Mouse (Mus musculus): ENCODE results near the gene Anapc11. TPM values are rescaled to one million over a fixed set of nuclear protein-coding genes. Genes with fewer than 3 reads are reported as not detected.
A peak's percentile ranks its signal among the peaks of the same experiment; 100 is the strongest.
"Not testable (repeated sequence)": the region's sequence is repeated elsewhere in the genome, so short reads cannot be mapped to it uniquely, and the experiment has no call there.

The Anapc11 gene
- total RNA-seq, 1 experiment from 2014 or later = 18.1 TPM

DNA sequence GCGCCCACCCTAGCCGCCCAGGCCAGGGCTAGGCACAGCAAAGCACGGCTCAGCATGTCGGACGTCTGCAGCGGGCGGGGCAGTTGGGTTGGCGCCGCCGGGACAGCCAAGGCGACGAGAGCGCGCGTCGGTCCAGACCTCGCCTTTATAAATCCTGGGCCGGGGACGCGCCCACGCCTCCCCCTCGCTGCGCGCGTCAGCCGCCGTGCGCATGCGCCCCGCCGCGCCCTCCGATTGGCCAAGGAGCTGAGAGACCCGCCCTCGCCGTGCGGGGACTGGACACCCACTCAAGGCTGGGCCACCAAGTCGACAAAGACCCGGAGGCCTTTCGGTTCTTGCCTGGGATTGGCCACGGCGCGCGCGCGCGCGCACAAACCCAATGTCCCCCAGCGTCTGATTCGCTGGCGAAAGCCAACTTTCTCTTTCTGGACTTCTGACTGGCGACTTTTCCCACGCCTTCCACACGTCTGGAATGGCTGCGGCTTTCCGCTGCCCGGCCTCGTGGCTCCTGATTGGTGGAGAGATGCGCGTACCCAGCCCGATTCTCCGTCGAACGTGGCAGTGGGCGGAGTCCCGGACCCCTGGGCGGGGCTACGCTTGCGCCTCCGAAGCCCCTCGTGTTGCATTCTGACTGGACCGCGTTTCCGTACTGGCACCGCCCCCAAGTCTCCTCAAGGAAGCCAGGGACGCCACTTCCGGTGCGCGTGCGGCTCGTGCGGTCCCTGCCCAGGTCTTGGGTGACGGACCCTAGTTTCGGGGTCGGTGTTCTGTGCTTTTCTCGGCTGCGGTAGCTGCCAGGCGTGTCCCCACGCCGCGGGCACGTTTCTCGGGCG lies 25.3 kb upstream of the Anapc11 start, which contains the start of gene P4hb:
Gene P4hb (minus strand): TSS at position 502 of the 833 bp plus-strand sequence.
- ATAC-seq (replicated peaks in 1 of 2; ENCODE audit: insufficient read depth in 1 of 2, low FRiP score in 2 of 2, low TSS enrichment in 1 of 2, low read depth in 1 of 2, poor library complexity in 2 of 2, severe bottlenecking in 2 of 2) = peak; percentile 84 to 89

DNA sequence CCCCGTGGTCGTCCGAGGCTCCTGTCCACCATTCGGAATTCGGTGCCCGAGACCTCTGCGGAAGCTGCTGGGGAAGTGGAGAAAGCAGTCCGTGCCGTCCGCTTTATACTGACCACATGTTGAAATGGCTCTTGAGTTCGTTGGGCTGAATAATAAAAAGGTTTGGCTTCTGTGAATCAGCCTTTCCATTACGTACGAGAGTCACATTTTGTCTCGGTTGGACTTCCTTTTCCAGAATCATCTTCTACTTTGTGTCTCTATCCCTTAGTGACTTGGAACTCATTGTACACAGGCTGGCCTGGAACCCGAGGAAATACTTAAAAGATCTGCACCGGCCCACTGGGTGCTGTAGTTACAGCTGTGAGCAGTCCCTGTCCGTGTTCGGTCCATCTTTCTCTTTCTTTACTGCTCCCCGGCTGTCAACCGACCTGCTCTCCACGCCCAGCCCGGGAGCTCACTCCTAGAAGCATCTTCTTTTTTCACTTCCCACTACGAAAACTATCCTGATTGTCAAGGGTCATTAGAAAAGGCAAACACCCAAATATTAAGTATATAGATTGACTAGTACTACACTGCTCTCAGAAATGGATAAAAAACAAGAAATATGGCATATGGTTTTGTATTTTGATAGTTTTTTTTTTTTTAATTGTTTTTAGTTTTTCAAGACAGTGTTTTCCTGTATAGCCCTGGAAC lies 24.5 kb upstream of the Anapc11 start:
- no peak; a peak in 1 of 4 replicates for ATAC-seq (replicated peaks in 1 of 2; ENCODE audit: insufficient read depth in 1 of 2, low FRiP score in 2 of 2, low TSS enrichment in 1 of 2, low read depth in 1 of 2, poor library complexity in 2 of 2, severe bottlenecking in 2 of 2)

DNA sequence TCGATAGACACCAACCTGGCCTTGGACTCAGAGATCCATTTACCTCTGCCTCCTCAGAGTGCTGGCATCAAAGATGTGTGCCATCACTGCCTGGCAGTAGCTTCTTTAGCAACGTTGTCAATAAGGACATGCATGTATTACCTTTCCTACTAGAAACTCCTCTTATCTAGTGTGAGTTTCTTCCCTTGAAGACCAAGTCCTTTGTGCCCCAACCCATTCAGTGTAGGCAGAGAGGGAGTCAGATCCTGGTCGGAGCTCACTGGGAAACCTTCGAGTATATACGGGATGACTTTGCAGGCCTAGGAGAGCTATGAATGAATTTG lies 24.0 kb upstream of the Anapc11 start:
- ATAC-seq (replicated peaks in 1 of 2; ENCODE audit: insufficient read depth in 1 of 2, low FRiP score in 2 of 2, low TSS enrichment in 1 of 2, low read depth in 1 of 2, poor library complexity in 2 of 2, severe bottlenecking in 2 of 2) = no peak

DNA sequence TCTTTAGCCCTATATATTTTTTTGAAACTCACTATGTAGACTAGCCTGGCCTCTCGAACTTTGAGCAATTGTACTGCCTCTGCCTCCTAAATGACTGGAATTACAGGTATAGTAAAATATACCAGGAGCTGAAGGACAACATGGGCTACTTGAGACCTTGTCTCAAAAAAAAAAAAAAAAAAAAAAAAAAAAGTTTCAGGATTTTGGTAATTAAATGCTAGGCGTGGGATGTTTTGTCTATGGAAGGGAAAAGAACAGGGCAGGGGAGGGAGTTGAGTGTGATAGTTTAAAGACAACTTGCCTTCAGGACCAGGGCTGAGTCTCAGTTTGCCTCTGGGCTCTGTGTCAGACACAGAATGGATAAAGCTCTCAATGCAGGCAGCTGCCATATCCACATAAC lies 23.2 kb upstream of the Anapc11 start:
- no peak for ATAC-seq (replicated peaks in 1 of 2; ENCODE audit: insufficient read depth in 1 of 2, low FRiP score in 2 of 2, low TSS enrichment in 1 of 2, low read depth in 1 of 2, poor library complexity in 2 of 2, severe bottlenecking in 2 of 2)

DNA sequence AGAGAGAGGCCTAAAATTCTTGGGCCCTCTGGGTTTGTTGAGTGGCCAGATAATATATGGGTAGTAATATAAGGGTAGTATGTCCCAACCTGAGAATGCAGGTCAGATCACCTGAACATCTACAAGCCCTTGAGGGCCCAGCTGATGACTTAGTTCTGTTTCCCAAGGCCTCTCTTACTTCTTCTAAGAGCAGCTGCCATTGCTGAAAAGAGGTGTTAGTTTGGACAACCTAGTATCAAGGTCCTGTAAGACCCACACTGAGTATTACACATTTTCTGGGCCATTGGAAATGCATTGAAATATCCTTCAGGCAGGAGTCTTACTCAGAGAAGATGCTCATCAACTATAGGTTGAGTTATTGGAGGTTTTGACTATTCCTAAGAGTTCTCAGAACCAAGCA lies 22.3 kb upstream of the Anapc11 start:
- ATAC-seq (replicated peaks in 1 of 2; ENCODE audit: insufficient read depth in 1 of 2, low FRiP score in 2 of 2, low TSS enrichment in 1 of 2, low read depth in 1 of 2, poor library complexity in 2 of 2, severe bottlenecking in 2 of 2) = no peak

DNA sequence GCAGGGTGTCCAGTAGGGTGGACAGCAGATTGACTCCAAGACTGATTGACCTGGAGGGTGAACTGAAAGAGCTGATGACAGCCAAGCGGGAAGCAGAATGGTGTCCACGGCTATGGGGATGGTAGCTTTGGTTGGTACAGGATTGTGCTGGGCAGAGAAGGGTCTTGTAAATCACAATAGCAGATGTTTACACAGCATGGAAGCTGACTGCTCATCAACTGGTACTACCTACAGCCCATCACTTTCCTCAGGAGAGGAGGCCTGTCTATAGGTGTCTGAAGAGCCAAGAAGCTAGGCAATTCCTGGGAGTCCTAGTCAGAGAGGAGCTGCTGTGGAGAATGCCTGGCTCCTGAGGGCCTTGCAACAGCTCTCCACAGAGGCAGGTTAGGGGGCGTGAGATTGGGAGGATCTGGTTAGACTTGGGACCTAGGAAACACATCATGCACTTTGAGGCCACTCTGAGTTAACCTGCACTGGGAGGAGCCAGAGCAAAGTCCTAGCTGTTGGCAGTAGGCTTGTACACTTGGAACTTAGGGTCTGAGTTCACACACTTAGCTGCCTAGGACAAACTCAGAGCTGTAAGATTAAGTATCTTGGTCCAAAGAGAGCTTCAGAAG lies 21.7 kb upstream of the Anapc11 start:
- ATAC-seq (replicated peaks in 1 of 2; ENCODE audit: insufficient read depth in 1 of 2, low FRiP score in 2 of 2, low TSS enrichment in 1 of 2, low read depth in 1 of 2, poor library complexity in 2 of 2, severe bottlenecking in 2 of 2) = no peak

DNA sequence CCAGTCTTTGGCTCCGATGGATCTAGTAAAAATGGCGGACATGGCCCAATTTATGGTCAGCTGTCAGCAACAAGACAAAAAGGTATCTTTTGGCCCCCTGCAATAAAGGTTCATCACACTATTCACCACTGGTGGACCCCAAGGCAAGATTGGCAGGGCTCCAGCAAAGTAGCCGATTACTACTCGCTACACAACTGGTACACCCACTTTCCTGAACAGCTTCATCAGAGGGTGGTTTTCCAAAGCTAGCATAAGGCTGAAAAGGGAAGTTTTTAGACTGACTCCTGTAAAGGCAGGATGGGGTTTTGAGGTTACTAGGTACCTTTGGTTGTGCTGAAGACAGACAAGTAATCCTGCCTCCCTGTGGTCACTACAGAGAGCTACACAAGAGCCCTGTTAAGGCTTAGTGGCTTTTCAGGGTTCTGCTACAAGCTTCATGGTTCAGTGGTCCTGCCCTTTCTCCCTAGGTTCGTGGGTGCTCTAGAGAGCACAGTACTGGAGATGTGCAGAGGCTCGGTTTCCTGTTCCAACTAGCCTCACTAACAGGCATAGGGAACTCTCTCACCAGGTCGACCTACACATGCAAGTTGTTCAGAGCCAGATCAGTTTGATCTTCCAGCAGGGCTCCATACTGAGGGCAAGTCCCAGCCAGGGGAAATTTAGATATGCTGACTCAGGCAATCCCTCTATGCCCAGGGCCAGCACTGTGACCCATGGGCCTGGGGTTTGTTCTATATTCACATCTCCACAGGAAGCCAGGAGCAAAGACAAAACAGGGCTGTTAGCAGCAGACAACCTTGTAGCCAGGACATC lies 20.8 kb upstream of the Anapc11 start:
- no peak for ATAC-seq (replicated peaks in 1 of 2; ENCODE audit: insufficient read depth in 1 of 2, low FRiP score in 2 of 2, low TSS enrichment in 1 of 2, low read depth in 1 of 2, poor library complexity in 2 of 2, severe bottlenecking in 2 of 2)

DNA sequence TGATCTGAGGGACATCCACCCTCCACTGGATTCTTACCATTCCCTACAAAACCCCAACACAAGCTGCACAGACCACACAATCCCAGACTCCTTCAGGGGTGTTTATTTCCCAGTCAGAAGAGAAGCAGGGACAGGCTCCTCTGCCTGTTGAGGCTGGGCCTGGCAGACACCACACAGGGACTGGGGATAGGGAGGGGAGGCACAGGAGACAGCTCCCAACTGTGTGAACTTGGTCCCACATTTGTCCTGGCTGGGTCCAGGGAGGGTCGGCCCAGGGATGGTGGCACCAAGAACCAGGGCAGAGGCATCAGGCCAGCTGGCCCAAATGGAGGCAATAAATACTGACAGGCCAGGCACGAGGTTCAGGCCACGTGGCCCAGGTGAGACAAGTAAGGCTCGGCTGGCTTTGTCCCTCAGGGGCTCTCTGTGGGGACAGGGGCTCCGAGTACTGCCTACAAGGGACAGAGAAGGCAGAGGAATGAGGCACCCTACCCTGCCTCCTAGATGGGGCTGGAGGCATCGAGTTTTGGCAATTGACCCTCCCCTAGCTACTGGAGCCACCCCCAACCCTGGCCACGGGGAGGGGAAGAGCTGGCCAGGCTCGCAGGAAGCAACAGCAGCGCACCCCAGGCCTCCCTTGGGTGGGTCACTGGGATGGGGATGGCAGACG lies 20.1 kb upstream of the Anapc11 start:
- ATAC-seq (replicated peaks in 1 of 2; ENCODE audit: insufficient read depth in 1 of 2, low FRiP score in 2 of 2, low TSS enrichment in 1 of 2, low read depth in 1 of 2, poor library complexity in 2 of 2, severe bottlenecking in 2 of 2) = no peak

DNA sequence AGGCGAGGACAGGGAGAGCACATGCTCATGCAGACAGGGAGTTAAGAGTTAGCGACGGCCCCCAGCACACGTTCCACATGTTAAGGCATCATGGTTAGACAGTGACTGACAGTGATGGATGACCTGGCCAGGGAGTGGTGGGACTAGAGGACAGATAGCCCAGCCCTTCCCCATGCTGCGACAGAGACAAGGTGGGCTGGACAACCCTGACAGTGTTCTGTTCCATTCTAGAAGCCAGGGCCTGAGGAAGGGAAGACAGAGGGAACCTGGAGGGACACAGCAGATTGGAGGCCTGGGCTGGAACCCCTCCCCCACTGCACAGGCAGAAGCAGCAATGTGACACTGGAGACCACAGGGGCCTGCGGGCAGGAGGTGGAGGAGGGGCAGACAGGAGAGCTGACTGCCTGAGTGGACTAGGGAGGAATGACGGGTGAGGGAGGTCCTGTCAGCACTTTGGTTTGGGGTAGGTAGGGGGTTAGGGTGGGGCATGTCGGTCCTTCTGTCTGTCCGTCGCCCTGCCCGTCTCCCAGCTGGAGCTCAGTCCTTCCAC lies 19.5 kb upstream of the Anapc11 start:
- no peak for ATAC-seq (replicated peaks in 1 of 2; ENCODE audit: insufficient read depth in 1 of 2, low FRiP score in 2 of 2, low TSS enrichment in 1 of 2, low read depth in 1 of 2, poor library complexity in 2 of 2, severe bottlenecking in 2 of 2)

DNA sequence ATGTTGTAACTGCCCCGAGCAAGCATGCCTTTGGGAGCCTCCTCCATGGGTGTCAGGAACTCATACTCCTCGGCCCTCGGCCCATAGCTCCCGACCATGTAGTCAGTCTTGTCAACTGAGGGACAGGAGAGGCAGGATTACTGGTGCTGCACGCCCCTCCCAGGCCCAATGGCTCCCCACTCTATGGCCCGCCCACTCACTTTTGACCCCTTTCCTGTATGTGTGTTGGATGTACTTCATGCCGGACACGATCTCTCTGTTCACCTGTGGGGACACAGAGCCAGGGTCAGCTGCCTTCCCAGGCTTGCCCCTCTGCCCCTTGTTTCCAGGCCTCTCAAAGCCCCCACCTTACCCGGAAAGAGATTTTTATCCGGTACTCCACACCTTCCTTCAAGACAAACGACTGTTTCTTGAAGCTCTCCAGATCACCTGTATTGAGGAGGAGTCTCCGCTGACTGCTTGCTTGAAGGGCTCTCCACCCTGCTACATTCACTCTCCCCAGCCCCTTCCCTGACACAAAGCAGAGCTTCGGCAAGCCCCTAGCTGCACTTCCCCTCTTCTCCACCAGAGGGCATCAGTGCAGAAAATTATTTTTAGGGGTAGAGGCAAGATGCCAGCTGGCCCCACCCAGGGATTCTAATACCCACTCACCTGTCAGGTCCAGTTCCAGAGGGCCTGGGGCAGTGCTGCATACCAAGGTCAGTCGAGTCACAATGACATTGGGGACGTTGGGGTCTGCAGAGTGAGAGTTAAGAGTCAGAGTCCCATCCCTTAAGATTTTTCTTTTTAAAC lies 18.7 kb upstream of the Anapc11 start:
- ATAC-seq (replicated peaks in 1 of 2; ENCODE audit: insufficient read depth in 1 of 2, low FRiP score in 2 of 2, low TSS enrichment in 1 of 2, low read depth in 1 of 2, poor library complexity in 2 of 2, severe bottlenecking in 2 of 2) = no peak; a peak in 1 of 4 replicates

DNA sequence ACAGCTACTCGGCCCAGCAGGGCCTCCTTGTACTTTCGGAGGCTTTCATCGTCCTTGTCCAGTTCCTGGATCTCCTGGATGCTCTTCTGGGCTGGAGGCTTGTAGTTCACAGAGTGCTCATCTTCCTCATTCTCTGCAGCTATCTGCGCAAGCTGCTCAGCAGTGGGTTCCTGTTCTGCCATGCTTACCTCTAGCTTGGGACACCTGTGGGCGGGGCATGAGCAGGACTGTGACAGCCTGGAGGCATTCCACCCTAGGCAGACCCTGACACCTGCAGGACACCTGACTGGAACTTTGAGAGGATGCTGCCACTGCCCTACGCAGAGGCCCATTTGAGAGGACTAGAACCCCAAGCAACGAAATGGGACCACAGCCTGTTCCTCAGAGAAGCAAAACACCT lies 18.0 kb upstream of the Anapc11 start:
- peak in 1 of 2 experiments; percentile 29; a peak in 2 of 4 replicates for ATAC-seq (replicated peaks in 1 of 2; ENCODE audit: insufficient read depth in 1 of 2, low FRiP score in 2 of 2, low TSS enrichment in 1 of 2, low read depth in 1 of 2, poor library complexity in 2 of 2, severe bottlenecking in 2 of 2)

DNA sequence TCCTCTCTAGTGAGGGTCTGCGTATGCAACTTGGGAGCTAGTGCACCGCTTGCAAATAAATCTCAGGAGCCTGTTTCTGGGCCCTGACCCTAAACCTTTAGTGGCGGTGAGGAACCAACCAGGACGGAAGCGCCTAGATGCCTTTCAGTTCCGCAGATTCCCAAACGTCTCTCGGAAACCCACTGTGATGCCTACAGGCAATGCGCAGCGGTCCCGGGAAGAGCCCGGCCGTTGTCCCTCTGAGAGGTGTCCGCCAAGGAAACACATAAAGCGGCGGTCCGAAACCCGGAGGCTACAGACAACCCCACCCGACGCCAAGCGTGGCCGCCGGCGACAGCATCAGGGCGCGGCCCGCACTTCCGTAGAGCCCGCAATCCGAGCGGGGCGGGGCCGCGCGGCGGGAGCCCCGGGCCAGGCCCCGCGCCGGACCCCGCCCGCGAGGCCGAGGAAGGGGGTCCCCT lies 17.3 kb upstream of the Anapc11 start:
- no peak for ATAC-seq (replicated peaks in 1 of 2; ENCODE audit: insufficient read depth in 1 of 2, low FRiP score in 2 of 2, low TSS enrichment in 1 of 2, low read depth in 1 of 2, poor library complexity in 2 of 2, severe bottlenecking in 2 of 2)

DNA sequence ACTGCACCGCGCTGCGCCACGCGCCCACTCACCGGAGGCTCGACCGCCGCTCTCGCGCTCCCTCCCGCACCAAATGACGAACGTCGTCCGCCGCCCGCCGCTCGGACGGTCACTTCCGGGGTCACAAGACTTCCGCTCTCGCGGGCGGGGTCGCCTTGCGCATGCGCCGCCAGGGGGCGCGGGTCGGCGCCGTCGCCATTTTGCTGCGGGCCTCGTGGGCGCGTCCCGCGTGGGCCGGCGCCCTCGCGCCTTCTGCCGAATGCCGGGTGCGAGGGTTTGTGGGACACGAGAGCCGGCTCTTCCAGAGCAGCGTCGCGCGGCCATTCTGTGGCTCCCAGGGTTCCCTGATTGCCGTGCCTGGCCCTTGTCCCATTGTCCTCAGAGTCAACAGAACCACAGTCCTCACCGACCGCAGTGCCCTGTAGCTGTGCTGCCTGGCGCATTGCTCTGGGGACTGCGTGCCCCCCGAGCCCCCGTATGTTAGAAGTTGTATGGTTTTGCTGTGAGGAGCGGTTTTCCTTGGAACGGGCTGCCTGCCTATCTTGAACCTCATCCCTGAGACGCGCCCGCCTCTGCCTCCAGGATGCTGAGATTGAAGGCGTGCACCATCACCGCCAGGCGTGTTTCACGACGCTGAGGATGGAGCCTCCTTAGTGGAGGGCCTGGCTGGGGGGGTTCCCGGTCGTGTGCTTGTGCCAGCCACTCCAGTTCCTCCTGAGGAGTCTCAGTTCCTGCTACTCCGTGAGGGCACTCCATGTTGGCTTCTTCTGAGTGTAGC lies 16.5 kb upstream of the Anapc11 start, which contains the start of gene Arhgdia:
Gene Arhgdia (minus strand): TSS at position 135 of the 778 bp plus-strand sequence.
- peak; percentile 25 to 30 for ATAC-seq (replicated peaks in 1 of 2; ENCODE audit: insufficient read depth in 1 of 2, low FRiP score in 2 of 2, low TSS enrichment in 1 of 2, low read depth in 1 of 2, poor library complexity in 2 of 2, severe bottlenecking in 2 of 2)

DNA sequence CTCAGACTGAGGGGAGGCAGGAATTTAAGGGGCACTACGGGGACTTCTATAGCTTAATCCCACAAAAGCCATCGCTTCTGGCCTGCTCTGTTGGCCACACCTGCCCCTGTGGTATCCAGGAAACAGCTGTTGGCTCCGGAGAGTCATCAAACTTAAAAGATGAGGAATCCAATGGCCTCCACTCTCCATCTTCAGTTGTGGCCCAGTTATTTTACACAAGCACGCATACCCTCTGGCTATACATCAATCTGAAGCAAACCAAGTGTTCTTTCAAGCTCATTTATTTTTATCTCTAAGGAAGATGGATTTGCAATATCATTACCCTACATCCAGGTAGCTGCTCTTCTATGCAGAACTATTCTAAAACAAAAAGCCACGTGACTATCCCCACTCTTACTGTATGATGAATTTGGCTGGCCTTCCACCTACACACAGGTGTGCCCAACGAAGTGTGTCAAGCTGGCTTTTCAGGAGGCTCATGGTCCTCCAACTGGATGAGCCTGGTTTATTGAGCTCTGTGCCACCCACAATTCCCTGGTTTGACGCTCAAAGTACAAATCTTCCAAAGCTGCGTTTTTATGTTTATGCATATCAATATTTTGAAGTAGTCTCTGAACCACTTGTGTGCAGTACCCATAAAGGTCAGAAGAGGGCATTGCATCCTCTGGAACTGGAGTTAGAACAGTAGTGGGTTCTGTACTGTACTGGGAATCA lies 15.8 kb upstream of the Anapc11 start:
- ATAC-seq (replicated peaks in 1 of 2; ENCODE audit: insufficient read depth in 1 of 2, low FRiP score in 2 of 2, low TSS enrichment in 1 of 2, low read depth in 1 of 2, poor library complexity in 2 of 2, severe bottlenecking in 2 of 2) = no peak

DNA sequence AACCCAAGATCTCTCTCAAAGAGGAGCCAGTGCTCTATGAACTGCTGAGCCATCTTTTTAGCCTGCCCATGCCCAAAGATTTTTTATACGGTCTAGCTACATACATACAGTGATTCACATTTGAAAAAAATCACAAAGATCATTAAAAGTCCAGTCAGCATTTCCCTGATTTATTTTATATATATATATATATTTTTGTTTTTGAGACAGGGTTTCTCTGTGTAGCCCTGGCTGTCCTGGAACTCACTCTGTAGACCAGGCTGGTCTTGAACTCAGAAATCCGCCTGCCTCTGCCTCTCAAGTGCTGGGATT lies 15.3 kb upstream of the Anapc11 start:
- ATAC-seq (replicated peaks in 1 of 2; ENCODE audit: insufficient read depth in 1 of 2, low FRiP score in 2 of 2, low TSS enrichment in 1 of 2, low read depth in 1 of 2, poor library complexity in 2 of 2, severe bottlenecking in 2 of 2) = not testable (repeated sequence)

Measured in hematopoietic stem cell, adult 5-6 weeks (primary cell).